Mouse (Mus musculus): ENCODE measurements at regions not wholly inside any gene's neighbourhood (a gene's known extent, or its start where the extent isn't known, plus 50 kb on each side); places are given as distances from the start of the nearest gene placed in this dataset.

DNA sequence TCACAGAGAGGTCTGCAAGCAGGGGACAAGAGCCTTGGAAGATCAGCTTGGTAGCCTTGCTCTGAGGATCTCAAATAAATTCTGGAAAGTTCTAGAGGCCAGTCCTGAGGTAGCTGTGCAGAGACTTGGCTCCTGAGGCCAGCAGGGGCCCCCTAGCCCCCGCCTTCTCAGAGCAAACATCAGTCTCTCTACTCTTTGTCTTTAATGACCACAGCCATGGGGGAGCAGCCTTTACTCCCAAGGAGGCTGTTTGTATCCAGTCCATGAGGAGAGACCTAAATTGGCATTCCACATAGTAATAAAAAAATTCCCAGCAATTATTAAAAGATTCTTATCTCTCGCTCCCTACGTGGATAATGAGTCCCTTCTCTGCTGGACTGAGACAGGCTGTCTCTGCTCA lies 726.8 kb downstream of the Gm826 start:
- no peak for TF ChIP-seq CTCF (IDR thresholded peaks at IDR 0.05; ENCODE audit: insufficient read depth, low read length)
- no peak for TF ChIP-seq POLR2A (IDR thresholded peaks at IDR 0.05; ENCODE audit: borderline replicate concordance, extremely low read depth, low read depth, low read length)
